10 mouse cellular contexts compared by ENCODE assay signal in the genomic region with DNA sequence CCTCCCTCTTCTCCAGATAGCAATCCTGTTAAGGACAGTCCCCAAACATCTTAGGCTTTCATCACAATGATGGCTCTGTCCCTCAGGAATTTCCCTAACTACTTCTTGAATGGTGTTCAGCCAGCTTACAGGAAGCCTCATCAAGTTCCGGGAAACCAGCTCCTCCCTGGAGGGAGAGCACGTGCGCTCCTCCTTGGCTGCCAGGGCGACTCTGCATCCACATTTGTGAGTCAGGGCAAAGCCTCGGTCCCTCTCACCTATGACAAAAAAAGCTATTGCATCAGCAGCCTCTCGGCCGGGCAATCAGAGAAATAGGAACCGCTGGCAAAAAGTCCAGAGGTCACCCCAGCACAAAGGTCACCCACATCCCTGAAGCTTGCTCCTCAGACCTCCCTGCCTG. TPM values are rescaled to one million over a fixed set of nuclear protein-coding genes. Genes with fewer than 3 reads are reported as not detected.
A peak's percentile ranks its signal among the peaks of the same experiment; 100 is the strongest.
DNase-seq lines count a peak whose midpoint lies in the region; ATAC-seq and TF ChIP-seq lines count a peak whose summit lies in the region.
"Had no signal": no experiment of that assay in that cellular context is flagged by ENCODE, and none has a peak within 500 bp of the region (broad histone marks: within the 10 kb centered on the region; RNA-seq: fewer than 3 reads in every experiment).

No protein-coding gene starts in this region.

- no peak for TF ChIP-seq CTCF in E14TG2a.4 (conservative IDR thresholded peaks at IDR 0.05; ENCODE audit: low read length)
- no peak for TF ChIP-seq CTCF in liver, embryonic 14.5 days (IDR thresholded peaks at IDR 0.05; ENCODE audit: low read depth)

- no peak for TF ChIP-seq EP300 in liver, embryonic 14.5 days (IDR thresholded peaks at IDR 0.05; ENCODE audit: low read depth)

- H3K9ac ChIP-seq in liver, embryonic 14.5 days (replicated peaks), result no peak overlapping the region

- peak overlapping the region; percentile 57 for H3K4me3 ChIP-seq in E14TG2a.4 (replicated peaks; ENCODE audit: low read length)
- no peak overlapping the region for H3K4me3 ChIP-seq in liver, embryonic 14.5 days (ENCODE audit: insufficient read depth in 1 of 2, low read depth in 2 of 2, low read length in 2 of 2)
- H3K4me3 ChIP-seq: myocyte had no signal

- no peaks in the 10 kb centered on the region for H3K9me3 ChIP-seq in E14TG2a.4 (ENCODE audit: low read length)
- H3K9me3 ChIP-seq in liver, embryonic 14.5 days (ENCODE audit: control insufficient read depth, low read length), result no peaks in the 10 kb centered on the region

- ATAC-seq in liver, embryonic 14.5 days (ENCODE audit: insufficient read depth), result peak; percentile 35; the same call in 1 of the 2 replicates
- no peak for ATAC-seq in frontal cortex, adult (ENCODE audit: low TSS enrichment)

- H3K27ac ChIP-seq in liver, embryonic 14.5 days, result no peak overlapping the region

- peak; percentile 52 for DNase-seq in cerebellum, postnatal 25 days
- no peak for DNase-seq in cerebellum, adult 9-10 months
- peak; percentile 51 to 54 for DNase-seq in heart, postnatal 10 days
- DNase-seq in liver, embryonic 14.5 days (ENCODE audit: low read depth in 3 of 3, low spot score in 3 of 3), result no peak
- DNase-seq in thymus, postnatal 4 days, result no peak
- no peak for DNase-seq in spleen, postnatal 10 days (ENCODE audit: low spot score in 2 of 2)
- DNase-seq: gastrocnemius, postnatal 14 days had no signal

- no peaks in the 10 kb centered on the region for H3K27me3 ChIP-seq in E14TG2a.4 (ENCODE audit: insufficient read depth, low read length)
- no peaks in the 10 kb centered on the region; the same call in 1 of the 2 replicates for H3K27me3 ChIP-seq in liver, embryonic 14.5 days (ENCODE audit: control insufficient read depth, insufficient read depth, low read length)

- H3K4me1 ChIP-seq in E14TG2a.4 (replicated peaks; ENCODE audit: low read depth, low read length), result peaks cover 94% of the 10 kb centered on the region
- peaks cover 7 to 29% of the 10 kb centered on the region in 2 experiments for H3K4me1 ChIP-seq in liver, embryonic 14.5 days (replicated peaks; ENCODE audit: control insufficient read depth in 2 of 2, insufficient read depth in 2 of 2, low read length in 1 of 2)

- intact Hi-C loops in heart, postnatal 10 days (cut with DNase I), result loop anchor here (10.0 kb wide), 1 partner anchor 196 kb away; a partner anchor contains a TSS

- H3K4me2 ChIP-seq in liver, embryonic 14.5 days (ENCODE audit: low read depth), result no peak overlapping the region

- 9% methylated on average over 8 of the region's 8 CpGs for WGBS in liver, embryonic 14.5 days (ENCODE audit: insufficient replicate concordance)

- H3K36me3 ChIP-seq in E14TG2a.4 (ENCODE audit: insufficient read depth, low read length), result no peaks in the 10 kb centered on the region; the same call in 1 of the 2 replicates
- no peaks in the 10 kb centered on the region for H3K36me3 ChIP-seq in liver, embryonic 14.5 days (replicated peaks; ENCODE audit: control insufficient read depth, insufficient read depth, low read depth)

RNA-seq across cellular contexts. Expression of a gene that starts 13.3 kb away (rescaled TPM):
- 10 to 100 TPM; 23.2 to 26.9 TPM for total RNA-seq in heart, postnatal 10 days (2021)
- 7.7 and 7.9 TPM in 2 replicates for polyA plus RNA-seq in liver, embryonic 14.5 days (2012; rRNA removed)
- 11.4 and 11.8 TPM in 2 replicates for polyA plus RNA-seq in liver, embryonic 14.5 days (2014; fragmentation: Nextera tagmentation; extraction: Ambion mirVana)
- polyA plus RNA-seq: myocyte had no signal

RNA-seq across cellular contexts. Expression of a gene that starts 56.0 kb away (rescaled TPM):
- total RNA-seq in heart, postnatal 10 days (2021), result 1 to 10 TPM in 1 of 2 experiments, not detected in 1; 1.2 TPM
- 0.03 and 0.23 TPM in 2 replicates for polyA plus RNA-seq in liver, embryonic 14.5 days (2012; rRNA removed)
- polyA plus RNA-seq in liver, embryonic 14.5 days (2014; fragmentation: Nextera tagmentation; extraction: Ambion mirVana), result 0.11 TPM in 1 of 2 replicates, not detected in the other

Comparison
In these comparisons a context has a peak if more than half of its experiments do, and no peak if none do; other contexts are left out.
1. DNase-seq: peak in cerebellum, postnatal 25 days (2 of 2) and heart, postnatal 10 days (2 of 2); none in cerebellum, adult 9-10 months (single experiment), liver, embryonic 14.5 days (0 of 3), thymus, postnatal 4 days (single experiment) and spleen, postnatal 10 days (0 of 2).